Mouse (Mus musculus) hindbrain, embryonic 16.5 days (tissue): Measurements from ENCODE around the gene Pde4d. TPM values are rescaled to one million over a fixed set of nuclear protein-coding genes. Genes with fewer than 3 reads are reported as not detected.

Experiments used
- ATAC-seq: fragments of 200-750 bp; cut with Nextera tagmentation; 2 replicates; pipeline ENCODE4 v1.8.0; 2017; ENCODE audit warnings: moderate TSS enrichment, moderate library complexity
- H3K27ac ChIP-seq: fragments of 300-500 bp; sonication (generic); 2 replicates; pipeline ENCODE4 v1.5.1; 2014; ENCODE audit warnings: low read depth, mild to moderate bottlenecking, control low read depth, low read length, moderate library complexity
- H3K27me3 ChIP-seq: fragments of 300-500 bp; sonication (generic); replicated peaks from 2 replicates; pipeline ENCODE4 v1.6.1; 2014; ENCODE audit warnings: low read length; ENCODE audit not compliant: control insufficient read depth, insufficient read depth
- H3K36me3 ChIP-seq: fragments of 300-500 bp; sonication (generic); 2 replicates; pipeline ENCODE4 v1.6.1; 2014; ENCODE audit warnings: mild to moderate bottlenecking, low read length, moderate library complexity, mixed read lengths; ENCODE audit not compliant: control insufficient read depth, insufficient read depth
- H3K4me1 ChIP-seq: fragments of 300-500 bp; sonication (generic); 2 replicates; pipeline ENCODE4 v1.6.1; 2014; ENCODE audit warnings: low read depth, low read length; ENCODE audit not compliant: control insufficient read depth, insufficient read depth
- H3K4me2 ChIP-seq: fragments of 300-500 bp; sonication (generic); 2 replicates; pipeline ENCODE4 v1.6.1; 2014; ENCODE audit warnings: mild to moderate bottlenecking, low read length, control low read depth, moderate library complexity
- H3K4me3 ChIP-seq: fragments of 300-500 bp; sonication (generic); 2 replicates; pipeline ENCODE4 v1.5.1; 2014; ENCODE audit warnings: mild to moderate bottlenecking, low read length, control low read depth, moderate library complexity
- H3K9ac ChIP-seq: fragments of 300-500 bp; sonication (generic); 2 replicates; pipeline ENCODE4 v1.6.1; 2014; ENCODE audit warnings: low read depth, mild to moderate bottlenecking, control low read depth, low read length, moderate library complexity
- H3K9me3 ChIP-seq: fragments of 300-500 bp; sonication (generic); 2 replicates; pipeline ENCODE4 v1.6.1; 2014; ENCODE audit warnings: mild to moderate bottlenecking, low read length, moderate library complexity; ENCODE audit not compliant: control insufficient read depth
- WGBS: fragments of 180-500 bp; shearing (Covaris S2); extraction: QIAGEN DNeasy Blood & Tissue Kit; methylation state at CpG from one replicate; pipeline ENCODE4 v1.1.7; 2014; 5-methylcytosine and 5-hydroxymethylcytosine counted together
- polyA plus RNA-seq: library from polyadenylated mRNA; unstranded; fragments of >200 nt; fragmentation: Nextera tagmentation; extraction: Ambion mirVana; gene quantifications from 2 replicates; pipeline ENCODE4 v1.2.1, GENCODE M21; 2015

The Pde4d gene
- polyA plus RNA-seq, 1 experiment from 2014 or later: 18.5 TPM

- H3K9ac ChIP-seq: no peak overlapping the region
- H3K36me3 ChIP-seq: no peaks in the 10 kb centered on the region
- ATAC-seq: peak; percentile 80
- peaks cover 2% of the 10 kb centered on the region; the same call in 1 of the 2 replicates for H3K4me1 ChIP-seq
- no peak overlapping the region for H3K27ac ChIP-seq
- H3K4me3 ChIP-seq: no peak overlapping the region
- H3K9me3 ChIP-seq: no peaks in the 10 kb centered on the region
- H3K4me2 ChIP-seq: peak overlapping the region; percentile 41
- 33% methylated on average over 8 of the region's 8 CpGs for WGBS
- H3K27me3 ChIP-seq: no peaks in the 10 kb centered on the region
Measured at GRCm38 (mm10) chr13:109228967-109229617, 779.3 kb downstream of the Pde4d start.

GRCm38 (mm10) chr13:109229618-109230334 is 780.0 kb downstream of the Pde4d start:
- ATAC-seq: peak; percentile 34; the same call in 1 of the 2 replicates
- H3K4me2 ChIP-seq: peak overlapping the region; percentile 41
- H3K4me3 ChIP-seq: no peak overlapping the region
- no peaks in the 10 kb centered on the region for H3K27me3 ChIP-seq
- H3K9me3 ChIP-seq: no peaks in the 10 kb centered on the region
- H3K4me1 ChIP-seq: peaks cover 5% of the 10 kb centered on the region; the same call in 1 of the 2 replicates
- no peak overlapping the region for H3K9ac ChIP-seq
- WGBS: 68% methylated on average over 17 of the region's 17 CpGs
- no peak overlapping the region for H3K27ac ChIP-seq
- no peaks in the 10 kb centered on the region for H3K36me3 ChIP-seq

- peaks cover 5% of the 10 kb centered on the region; the same call in 1 of the 2 replicates for H3K4me1 ChIP-seq
- WGBS: 60% methylated on average over 13 of the region's 13 CpGs
Measured at GRCm38 (mm10) chr13:109230335-109230987, 780.7 kb downstream of the Pde4d start.

GRCm38 (mm10) chr13:109231848-109232460 is 782.2 kb downstream of the Pde4d start:
- no peak overlapping the region for H3K9ac ChIP-seq
- peaks cover 5% of the 10 kb centered on the region; the same call in 1 of the 2 replicates for H3K4me1 ChIP-seq
- H3K36me3 ChIP-seq: no peaks in the 10 kb centered on the region
- no peak overlapping the region for H3K4me2 ChIP-seq
- H3K27me3 ChIP-seq: no peaks in the 10 kb centered on the region
- H3K4me3 ChIP-seq: no peak overlapping the region
- no peak overlapping the region for H3K27ac ChIP-seq
- no peaks in the 10 kb centered on the region for H3K9me3 ChIP-seq
- 84% methylated on average over 18 of the region's 18 CpGs for WGBS
- no peak for ATAC-seq

More at GRCm38 (mm10) chr13:109230335-109230987, 780.7 kb downstream of the Pde4d start:
- ATAC-seq: 0 out of 2 replicates have a peak, but pooled peaks have one; percentile 44
- H3K9ac ChIP-seq: no peak overlapping the region
- H3K27ac ChIP-seq: no peak overlapping the region
- H3K27me3 ChIP-seq: no peaks in the 10 kb centered on the region
- no peaks in the 10 kb centered on the region for H3K9me3 ChIP-seq
- H3K36me3 ChIP-seq: no peaks in the 10 kb centered on the region
- H3K4me2 ChIP-seq: no peak overlapping the region
- no peak overlapping the region for H3K4me3 ChIP-seq

GRCm38 (mm10) chr13:109232531-109232930 is 782.8 kb downstream of the Pde4d start:
- ATAC-seq: no peak
- Histone ChIP-seq H3K4me3 (no peak overlapping the region), H3K4me1 (peaks cover 5% of the 10 kb centered on the region; the same call in 1 of the 2 replicates), H3K36me3 (no peaks in the 10 kb centered on the region), H3K9me3 (no peaks in the 10 kb centered on the region), H3K9ac (no peak overlapping the region), H3K27me3 (no peaks in the 10 kb centered on the region), H3K4me2 (no peak overlapping the region), H3K27ac (no peak overlapping the region)
- WGBS: 70% methylated on average over 5 of the region's 5 CpGs

GRCm38 (mm10) chr13:109233911-109234613 is 784.3 kb downstream of the Pde4d start:
- H3K9ac ChIP-seq: no peak overlapping the region

GRCm38 (mm10) chr13:109236047-109236446 is 786.3 kb downstream of the Pde4d start:
- ATAC-seq: peak; percentile 43
- H3K27me3 ChIP-seq: no peaks in the 10 kb centered on the region
- H3K9me3 ChIP-seq: no peaks in the 10 kb centered on the region
- H3K27ac ChIP-seq: no peak overlapping the region
- WGBS: 73% methylated on average over 4 of the region's 4 CpGs
- H3K36me3 ChIP-seq: no peaks in the 10 kb centered on the region
- no peak overlapping the region for H3K9ac ChIP-seq
- no peak overlapping the region for H3K4me2 ChIP-seq
- H3K4me3 ChIP-seq: no peak overlapping the region
- H3K4me1 ChIP-seq: peaks cover 5% of the 10 kb centered on the region; the same call in 1 of the 2 replicates

More at GRCm38 (mm10) chr13:109233911-109234613, 784.3 kb downstream of the Pde4d start:
- Histone ChIP-seq H3K27me3 (no peaks in the 10 kb centered on the region), H3K36me3 (no peaks in the 10 kb centered on the region), H3K4me1 (peaks cover 5% of the 10 kb centered on the region; the same call in 1 of the 2 replicates), H3K27ac (no peak overlapping the region), H3K4me3 (no peak overlapping the region), H3K4me2 (no peak overlapping the region), H3K9me3 (no peaks in the 10 kb centered on the region)
- ATAC-seq: no peak
- 55% methylated on average over 5 of the region's 5 CpGs for WGBS

- H3K36me3 ChIP-seq: no peaks in the 10 kb centered on the region
- H3K27ac ChIP-seq: no peak overlapping the region
- H3K9ac ChIP-seq: no peak overlapping the region
- H3K27me3 ChIP-seq: no peaks in the 10 kb centered on the region
- no peak for ATAC-seq
- H3K9me3 ChIP-seq: no peaks in the 10 kb centered on the region
- peaks cover 12% of the 10 kb centered on the region for H3K4me1 ChIP-seq
- 62% methylated on average over 4 of the region's 4 CpGs for WGBS
- H3K4me3 ChIP-seq: no peak overlapping the region
- H3K4me2 ChIP-seq: no peak overlapping the region
Measured at GRCm38 (mm10) chr13:109238670-109239069, 788.9 kb downstream of the Pde4d start.
